Mouse (Mus musculus): ENCODE data around the gene Myl3. TPM values are rescaled to one million over a fixed set of nuclear protein-coding genes. Genes with fewer than 3 reads are reported as not detected.

Myl3 gene
- polyA plus RNA-seq, 1 experiment from 2014 or later: 0.11 TPM

DNA sequence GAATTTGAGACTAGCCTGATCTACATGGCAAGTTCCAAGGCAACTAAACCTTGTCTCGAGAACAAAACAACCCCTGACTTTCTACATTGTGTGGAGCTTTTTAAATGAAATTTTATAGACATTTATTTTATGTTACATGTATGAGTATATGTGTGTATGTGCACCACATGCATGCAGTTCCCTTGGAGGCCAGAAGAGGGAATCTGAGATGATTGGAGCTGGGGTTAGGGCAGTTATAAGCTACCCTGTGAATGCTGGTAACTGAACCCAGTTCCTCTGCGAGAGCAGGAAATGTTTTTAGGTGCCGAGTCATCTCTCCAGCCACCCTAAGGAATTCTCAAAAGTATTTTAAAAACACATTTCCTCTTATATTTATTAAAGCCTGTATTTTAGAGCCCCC is 46.5 kb downstream of the Myl3 start:
- H3K9me3 ChIP-seq (ENCODE audit: control insufficient read depth, low read length): no peaks in the 10 kb centered on the region
- 91% methylated on average over 3 of the region's 3 CpGs for WGBS
- H3K4me3 ChIP-seq (ENCODE audit: low read depth, low read length): no peak overlapping the region
- H3K27me3 ChIP-seq (ENCODE audit: control insufficient read depth, insufficient read depth, low read length): no peaks in the 10 kb centered on the region
- DNase-seq (ENCODE audit: low spot score) (no peak), ATAC-seq (ENCODE audit: low FRiP score, low TSS enrichment) (no peak)
- H3K27ac ChIP-seq (replicated peaks): no peak overlapping the region
- no peak overlapping the region for H3K4me2 ChIP-seq (replicated peaks; ENCODE audit: low read depth)
- H3K9ac ChIP-seq (ENCODE audit: low read length): no peak overlapping the region
- no peaks in the 10 kb centered on the region for H3K36me3 ChIP-seq (ENCODE audit: control insufficient read depth, insufficient read depth, low read length)
- H3K4me1 ChIP-seq (replicated peaks; ENCODE audit: control insufficient read depth, insufficient read depth): no peaks in the 10 kb centered on the region
- no peak for TF ChIP-seq EP300 (optimal IDR thresholded peaks at IDR 0.05)
- no peak for TF ChIP-seq CTCF (IDR thresholded peaks at IDR 0.05; ENCODE audit: low read depth)

DNA sequence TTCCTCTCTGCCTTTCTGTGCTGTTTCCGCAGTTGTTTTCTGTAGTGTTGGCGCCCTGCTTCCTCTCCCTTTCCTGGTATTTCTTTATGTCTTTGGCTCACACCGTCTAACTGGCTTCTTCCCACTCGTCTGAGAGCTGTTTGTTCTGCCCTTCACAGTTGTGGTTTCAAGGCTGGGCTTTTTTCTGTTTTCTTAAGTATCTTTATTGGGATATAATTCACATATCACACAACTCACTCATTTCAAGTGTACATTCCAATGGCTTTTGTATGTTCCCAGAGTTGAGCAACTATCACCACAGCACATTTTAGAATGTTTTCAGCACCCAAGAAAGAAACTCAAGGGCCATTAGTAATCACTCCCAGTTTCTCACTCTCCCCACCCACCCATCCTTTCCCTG is 48.8 kb downstream of the Myl3 start:
- Histone ChIP-seq H3K4me1 (replicated peaks; ENCODE audit: control insufficient read depth, insufficient read depth) (no peaks in the 10 kb centered on the region), H3K9ac (ENCODE audit: low read length) (no peak overlapping the region), H3K4me3 (ENCODE audit: low read depth, low read length) (no peak overlapping the region), H3K4me2 (replicated peaks; ENCODE audit: low read depth) (no peak overlapping the region), H3K27me3 (ENCODE audit: control insufficient read depth, insufficient read depth, low read length) (no peaks in the 10 kb centered on the region), H3K9me3 (ENCODE audit: control insufficient read depth, low read length) (no peaks in the 10 kb centered on the region), H3K27ac (replicated peaks) (no peak overlapping the region), H3K36me3 (ENCODE audit: control insufficient read depth, insufficient read depth, low read length) (no peaks in the 10 kb centered on the region)
- DNase-seq (ENCODE audit: low spot score): no peak
- no peak for ATAC-seq (ENCODE audit: low FRiP score, low TSS enrichment)
- TF ChIP-seq CTCF (IDR thresholded peaks at IDR 0.05; ENCODE audit: low read depth): no peak
- no peak for TF ChIP-seq EP300 (optimal IDR thresholded peaks at IDR 0.05)
- 52% methylated on average over 4 of the region's 4 CpGs for WGBS

DNA sequence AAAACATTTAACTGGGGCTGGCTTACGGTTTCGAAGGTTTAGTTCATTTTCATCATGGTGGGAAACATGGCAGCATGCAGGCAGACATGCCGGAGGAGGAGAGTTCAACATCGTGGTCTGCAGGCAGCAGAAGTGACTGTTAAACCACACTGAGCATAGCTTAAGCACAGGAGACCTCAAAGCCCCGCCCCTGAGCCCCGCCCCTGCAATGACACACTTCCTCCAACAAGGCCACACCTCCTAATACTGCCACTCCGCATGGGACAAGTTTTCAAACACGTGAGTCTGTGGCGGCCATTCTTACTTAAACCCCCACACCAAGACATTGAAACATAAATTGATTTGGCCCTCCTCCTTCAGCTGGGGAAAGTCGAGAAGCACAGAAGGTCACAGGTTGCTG is 55.4 kb downstream of the Myl3 start:
- DNase-seq (ENCODE audit: low spot score): no peak
- WGBS: 76% methylated on average over 10 of the region's 10 CpGs
- ATAC-seq (ENCODE audit: low FRiP score, low TSS enrichment): no peak
- no peaks in the 10 kb centered on the region for H3K36me3 ChIP-seq (ENCODE audit: control insufficient read depth, insufficient read depth, low read length)
- no peaks in the 10 kb centered on the region for H3K27me3 ChIP-seq (ENCODE audit: control insufficient read depth, insufficient read depth, low read length)
- no peak overlapping the region for H3K4me2 ChIP-seq (replicated peaks; ENCODE audit: low read depth)
- no peaks in the 10 kb centered on the region for H3K9me3 ChIP-seq (ENCODE audit: control insufficient read depth, low read length)
- no peak overlapping the region for H3K27ac ChIP-seq (replicated peaks)
- no peak overlapping the region for H3K4me3 ChIP-seq (ENCODE audit: low read depth, low read length)
- no peak overlapping the region for H3K9ac ChIP-seq (ENCODE audit: low read length)
- TF ChIP-seq CTCF (IDR thresholded peaks at IDR 0.05; ENCODE audit: low read depth) (no peak), EP300 (optimal IDR thresholded peaks at IDR 0.05) (no peak)
- H3K4me1 ChIP-seq (replicated peaks; ENCODE audit: control insufficient read depth, insufficient read depth): no peaks in the 10 kb centered on the region

DNA sequence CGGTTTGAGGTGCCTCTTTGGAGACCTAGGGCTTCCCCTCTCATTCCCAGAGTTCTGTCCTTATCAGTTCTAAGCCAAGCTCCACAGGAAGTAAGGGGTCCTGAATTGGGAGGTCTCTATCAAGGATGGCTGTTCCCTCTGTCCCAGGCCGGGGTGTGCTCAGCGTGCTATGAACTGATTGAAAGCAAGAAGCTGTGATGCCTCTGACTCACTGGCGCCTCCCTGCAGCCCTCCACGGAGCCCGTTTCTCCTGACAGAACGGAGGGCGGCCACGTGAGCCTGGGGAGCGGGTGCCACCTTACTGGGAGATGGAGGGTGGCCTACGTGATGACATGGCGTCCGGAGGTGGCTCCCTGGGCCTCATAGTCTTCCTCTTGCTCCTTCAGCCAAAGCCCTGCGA is 56.2 kb downstream of the Myl3 start, which contains the start of gene Prss42:
Prss42 (plus strand) TSS at position 301 of the 400 bp plus-strand sequence.
- Histone ChIP-seq H3K4me2 (replicated peaks; ENCODE audit: low read depth) (no peak within 1 kb of the TSS), H3K9ac (ENCODE audit: low read length) (no peak within 1 kb of the TSS), H3K27me3 (ENCODE audit: control insufficient read depth, insufficient read depth, low read length) (no peaks in the 10 kb centered on the region), H3K4me1 (replicated peaks; ENCODE audit: control insufficient read depth, insufficient read depth) (no peaks in the 10 kb centered on the region), H3K4me3 (ENCODE audit: low read depth, low read length) (no peak within 1 kb of the TSS), H3K9me3 (ENCODE audit: control insufficient read depth, low read length) (no peaks in the 10 kb centered on the region), H3K27ac (replicated peaks) (no peak within 1 kb of the TSS), H3K36me3 (ENCODE audit: control insufficient read depth, insufficient read depth, low read length) (no peaks in the 10 kb centered on the region)
- no peak for ATAC-seq (ENCODE audit: low FRiP score, low TSS enrichment)
- TF ChIP-seq CTCF (IDR thresholded peaks at IDR 0.05; ENCODE audit: low read depth) (no peak), EP300 (optimal IDR thresholded peaks at IDR 0.05) (no peak)
- 90% methylated on average over 14 of the region's 14 CpGs for WGBS
- DNase-seq (ENCODE audit: low spot score): no peak

DNA sequence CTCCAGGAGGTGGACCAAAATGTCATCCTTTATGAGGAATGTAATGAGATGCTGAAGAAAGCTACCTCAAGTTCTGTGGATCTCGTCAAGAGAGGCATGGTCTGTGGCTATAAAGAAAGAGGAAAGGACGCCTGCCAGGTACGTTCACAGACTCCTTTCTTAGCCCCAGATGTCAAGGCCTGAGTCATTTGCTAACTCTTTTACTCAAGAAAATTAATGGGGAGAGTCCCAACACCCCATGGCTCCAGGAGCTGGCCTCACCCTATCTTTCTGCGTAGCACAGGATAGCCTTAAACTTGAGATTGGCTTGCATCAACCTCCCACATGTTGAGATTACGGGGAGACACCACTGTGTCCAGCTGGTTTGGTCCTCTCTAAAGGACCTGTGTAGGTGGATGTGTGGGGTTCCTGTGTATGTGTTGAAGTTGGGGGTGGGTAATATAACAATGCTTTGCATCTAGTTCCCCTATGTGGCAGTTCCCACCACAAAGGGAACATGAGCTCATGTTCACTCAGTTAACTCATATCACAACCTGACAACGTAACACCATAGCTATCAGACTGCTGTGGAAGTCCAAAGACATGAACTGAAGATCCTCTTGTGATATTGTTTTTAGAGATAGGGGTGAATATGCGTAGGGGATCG is 59.3 kb downstream of the Myl3 start:
- H3K9me3 ChIP-seq (ENCODE audit: control insufficient read depth, low read length): no peaks in the 10 kb centered on the region
- no peak overlapping the region for H3K4me3 ChIP-seq (ENCODE audit: low read depth, low read length)
- ATAC-seq (ENCODE audit: low FRiP score, low TSS enrichment): no peak
- no peak for DNase-seq (ENCODE audit: low spot score)
- H3K27me3 ChIP-seq (ENCODE audit: control insufficient read depth, insufficient read depth, low read length): no peaks in the 10 kb centered on the region
- no peaks in the 10 kb centered on the region for H3K4me1 ChIP-seq (replicated peaks; ENCODE audit: control insufficient read depth, insufficient read depth)
- H3K36me3 ChIP-seq (ENCODE audit: control insufficient read depth, insufficient read depth, low read length): no peaks in the 10 kb centered on the region
- 91% methylated on average over 8 of the region's 8 CpGs for WGBS
- no peak overlapping the region for H3K27ac ChIP-seq (replicated peaks)
- H3K9ac ChIP-seq (ENCODE audit: low read length): no peak overlapping the region
- H3K4me2 ChIP-seq (replicated peaks; ENCODE audit: low read depth): no peak overlapping the region
- no peak for TF ChIP-seq EP300 (optimal IDR thresholded peaks at IDR 0.05)
- TF ChIP-seq CTCF (IDR thresholded peaks at IDR 0.05; ENCODE audit: low read depth): no peak

DNA sequence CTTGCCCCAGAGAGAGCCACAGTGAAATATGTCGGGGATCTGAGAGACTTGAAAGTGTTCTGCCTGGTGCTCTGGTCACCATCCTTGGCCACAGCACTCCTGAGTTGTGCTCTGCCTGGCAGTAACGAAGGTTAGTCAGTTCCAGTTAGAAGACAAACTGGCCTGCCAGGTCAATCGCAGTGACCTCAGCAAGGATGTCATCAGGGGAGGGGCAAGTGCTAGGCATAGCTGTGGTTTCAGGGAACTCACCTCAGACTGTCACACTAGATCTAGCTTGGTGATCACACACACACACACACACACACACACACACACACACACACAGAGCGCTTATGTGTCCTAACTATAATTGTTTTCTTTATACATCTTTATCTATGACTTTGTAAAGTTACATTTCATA is 61.6 kb downstream of the Myl3 start:
- 76% methylated on average over 4 of the region's 4 CpGs for WGBS
- H3K27me3 ChIP-seq (ENCODE audit: control insufficient read depth, insufficient read depth, low read length): no peaks in the 10 kb centered on the region
- H3K4me3 ChIP-seq (ENCODE audit: low read depth, low read length): no peak overlapping the region
- H3K36me3 ChIP-seq (ENCODE audit: control insufficient read depth, insufficient read depth, low read length): no peaks in the 10 kb centered on the region
- TF ChIP-seq CTCF (IDR thresholded peaks at IDR 0.05; ENCODE audit: low read depth) (no peak), EP300 (optimal IDR thresholded peaks at IDR 0.05) (no peak)
- ATAC-seq (ENCODE audit: low FRiP score, low TSS enrichment): no peak
- DNase-seq (ENCODE audit: low spot score): no peak
- H3K27ac ChIP-seq (replicated peaks): no peak overlapping the region
- no peak overlapping the region for H3K9ac ChIP-seq (ENCODE audit: low read length)
- no peak overlapping the region for H3K4me2 ChIP-seq (replicated peaks; ENCODE audit: low read depth)
- H3K4me1 ChIP-seq (replicated peaks; ENCODE audit: control insufficient read depth, insufficient read depth): no peaks in the 10 kb centered on the region
- H3K9me3 ChIP-seq (ENCODE audit: control insufficient read depth, low read length): no peaks in the 10 kb centered on the region

All from stomach, postnatal 0 days (tissue).